Comparison of ENCODE assay signal across 8 mouse cellular contexts in the genomic region with DNA sequence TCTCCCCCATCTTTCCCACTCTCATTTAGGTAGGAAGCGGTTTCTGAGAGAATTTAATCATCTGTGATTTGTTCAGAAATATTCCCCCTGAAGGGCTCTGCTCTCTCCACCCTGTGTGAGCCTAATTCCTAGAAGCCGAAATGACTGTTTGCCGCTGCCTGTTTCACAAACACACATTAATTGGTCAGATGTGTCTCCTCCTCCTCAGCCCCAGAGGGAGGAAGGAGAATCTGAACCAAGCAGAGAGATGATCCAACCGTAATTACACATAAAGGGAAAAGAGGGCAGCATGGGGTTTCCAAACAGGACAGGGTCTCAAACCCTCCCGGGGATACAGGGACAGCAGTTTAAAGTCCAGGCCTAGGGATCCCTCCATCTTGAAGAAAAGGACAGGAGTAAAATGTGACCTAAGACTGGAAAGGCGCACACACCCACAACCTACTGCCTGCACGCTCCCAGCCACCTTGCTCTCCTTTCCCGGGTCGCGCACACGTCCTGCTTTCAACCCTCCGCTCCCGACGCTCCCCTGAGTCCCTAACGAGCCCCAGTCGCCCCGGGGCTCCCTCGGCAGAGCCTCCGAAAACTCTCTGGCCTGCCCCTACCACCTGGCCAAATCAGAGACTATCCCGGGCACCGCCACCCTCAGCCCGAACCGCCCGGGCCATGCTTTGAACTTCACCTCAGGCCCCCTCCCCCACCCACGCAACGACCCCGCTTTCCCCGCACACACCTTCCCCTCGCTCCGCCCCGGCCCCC. TPM values are rescaled to one million over a fixed set of nuclear protein-coding genes. Genes with fewer than 3 reads are reported as not detected.
DNase-seq lines count a peak whose midpoint lies in the region; ATAC-seq and TF ChIP-seq lines count a peak whose summit lies in the region.

No protein-coding gene starts in this region.

- H3K4me2 ChIP-seq in embryonic facial prominence, embryonic 15.5 days (replicated peaks), result peak overlapping the region; percentile 65
- peak overlapping the region; percentile 82 for H3K4me2 ChIP-seq in heart, embryonic 13.5 days
- H3K4me2 ChIP-seq in kidney, embryonic 16.5 days (replicated peaks; ENCODE audit: low read depth, low read length), result peak overlapping the region; percentile 82
- peak overlapping the region; percentile 80 for H3K4me2 ChIP-seq in liver, embryonic 16.5 days (ENCODE audit: low read depth, low read length)
- H3K4me2 ChIP-seq in neural tube, embryonic 12.5 days (replicated peaks), result peak overlapping the region; percentile 69

- no peak for TF ChIP-seq CTCF in ES-Bruce4 (IDR thresholded peaks at IDR 0.05; ENCODE audit: low read depth, low read length)
- TF ChIP-seq CTCF in bone marrow macrophage, adult 2 months (IDR thresholded peaks at IDR 0.05; ENCODE audit: low read depth, low read length), result no peak

- peak; percentile 38 to 49 for DNase-seq in thymus, adult 18-20 months

- no peaks in the 10 kb centered on the region for H3K27me3 ChIP-seq in ES-Bruce4 (ENCODE audit: control insufficient read depth, insufficient read depth, low read length, poor library complexity, severe bottlenecking)
- H3K27me3 ChIP-seq in embryonic facial prominence, embryonic 15.5 days, result no peaks in the 10 kb centered on the region
- no peaks in the 10 kb centered on the region for H3K27me3 ChIP-seq in heart, embryonic 13.5 days (replicated peaks)
- no peaks in the 10 kb centered on the region for H3K27me3 ChIP-seq in kidney, embryonic 16.5 days (ENCODE audit: insufficient read depth, low read length)
- H3K27me3 ChIP-seq in liver, embryonic 16.5 days (ENCODE audit: control insufficient read depth, insufficient read depth, low read depth, low read length), result no peaks in the 10 kb centered on the region
- no peaks in the 10 kb centered on the region; the same call in 1 of the 2 replicates for H3K27me3 ChIP-seq in neural tube, embryonic 12.5 days (replicated peaks)

- TF ChIP-seq EP300 in ES-Bruce4 (IDR thresholded peaks at IDR 0.05; ENCODE audit: insufficient read depth, low read depth, low read length), result no peak

- H3K4me3 ChIP-seq in ES-Bruce4 (ENCODE audit: low read depth, low read length), result peak overlapping the region; percentile 88
- peak overlapping the region; percentile 61 for H3K4me3 ChIP-seq in bone marrow macrophage, adult 2 months (ENCODE audit: insufficient read depth, low read length)
- H3K4me3 ChIP-seq in embryonic facial prominence, embryonic 15.5 days (replicated peaks), result peak overlapping the region; percentile 86
- peak overlapping the region; percentile 85 for H3K4me3 ChIP-seq in heart, embryonic 13.5 days
- peak overlapping the region; percentile 90 for H3K4me3 ChIP-seq in kidney, embryonic 16.5 days (ENCODE audit: low read length)
- H3K4me3 ChIP-seq in liver, embryonic 16.5 days (ENCODE audit: low read depth, low read length), result peak overlapping the region; percentile 88
- H3K4me3 ChIP-seq in neural tube, embryonic 12.5 days, result peak overlapping the region; percentile 95

- no peak for TF ChIP-seq POLR2A in ES-Bruce4 (IDR thresholded peaks at IDR 0.05; ENCODE audit: insufficient read depth, low read length)
- TF ChIP-seq POLR2A in bone marrow macrophage, adult 2 months (IDR thresholded peaks at IDR 0.05; ENCODE audit: borderline replicate concordance, low read depth, low read length), result no peak

- under 1% methylated on average over 26 of the region's 31 CpGs for WGBS in embryonic facial prominence, embryonic 15.5 days
- 1% methylated on average over 29 of the region's 31 CpGs for WGBS in heart, embryonic 13.5 days
- 2% methylated on average over 27 of the region's 31 CpGs for WGBS in kidney, embryonic 16.5 days
- WGBS in liver, embryonic 16.5 days (ENCODE audit: insufficient replicate concordance), result under 1% methylated on average over 26 of the region's 31 CpGs
- WGBS in neural tube, embryonic 12.5 days, result 0% methylated on average over 26 of the region's 31 CpGs

- H3K9ac ChIP-seq in ES-Bruce4 (ENCODE audit: low read depth, poor library complexity, severe bottlenecking), result peak overlapping the region; percentile 97
- peak overlapping the region; percentile 82 for H3K9ac ChIP-seq in embryonic facial prominence, embryonic 15.5 days
- peak overlapping the region; percentile 98 for H3K9ac ChIP-seq in heart, embryonic 13.5 days
- peak overlapping the region; percentile 98 for H3K9ac ChIP-seq in kidney, embryonic 16.5 days (replicated peaks; ENCODE audit: low read length)
- H3K9ac ChIP-seq in liver, embryonic 16.5 days (ENCODE audit: low read depth, low read length), result peak overlapping the region; percentile 88
- peak overlapping the region; percentile 97 for H3K9ac ChIP-seq in neural tube, embryonic 12.5 days

- no peaks in the 10 kb centered on the region for H3K9me3 ChIP-seq in ES-Bruce4 (replicated peaks; ENCODE audit: control insufficient read depth, insufficient read depth, low read length, poor library complexity, severe bottlenecking)
- no peaks in the 10 kb centered on the region for H3K9me3 ChIP-seq in embryonic facial prominence, embryonic 15.5 days (replicated peaks)
- no peaks in the 10 kb centered on the region for H3K9me3 ChIP-seq in heart, embryonic 13.5 days
- no peaks in the 10 kb centered on the region for H3K9me3 ChIP-seq in kidney, embryonic 16.5 days (ENCODE audit: low read length)
- H3K9me3 ChIP-seq in liver, embryonic 16.5 days (replicated peaks; ENCODE audit: control insufficient read depth, low read length), result no peaks in the 10 kb centered on the region
- no peaks in the 10 kb centered on the region for H3K9me3 ChIP-seq in neural tube, embryonic 12.5 days

- peaks cover 5% of the 10 kb centered on the region for H3K4me1 ChIP-seq in ES-Bruce4 (ENCODE audit: control insufficient read depth, insufficient read depth, low read length)
- peaks cover 38% of the 10 kb centered on the region for H3K4me1 ChIP-seq in bone marrow macrophage, adult 2 months (ENCODE audit: control insufficient read depth, insufficient read depth, low read length)
- peaks cover 38% of the 10 kb centered on the region for H3K4me1 ChIP-seq in embryonic facial prominence, embryonic 15.5 days
- H3K4me1 ChIP-seq in heart, embryonic 13.5 days, result peaks cover 68% of the 10 kb centered on the region
- peaks cover 42% of the 10 kb centered on the region for H3K4me1 ChIP-seq in kidney, embryonic 16.5 days (ENCODE audit: insufficient read depth, low read length)
- peaks cover 51% of the 10 kb centered on the region for H3K4me1 ChIP-seq in liver, embryonic 16.5 days (ENCODE audit: control insufficient read depth, low read depth, low read length)
- peaks cover 45% of the 10 kb centered on the region for H3K4me1 ChIP-seq in neural tube, embryonic 12.5 days

- H3K27ac ChIP-seq in ES-Bruce4 (ENCODE audit: insufficient read depth, low read length), result peak overlapping the region; percentile 92
- peak overlapping the region; percentile 24; the same call in 1 of the 2 replicates for H3K27ac ChIP-seq in bone marrow macrophage, adult 2 months (ENCODE audit: insufficient read depth, low read depth, low read length)
- H3K27ac ChIP-seq in embryonic facial prominence, embryonic 15.5 days (replicated peaks), result peak overlapping the region; percentile 98
- peak overlapping the region; percentile 99 for H3K27ac ChIP-seq in heart, embryonic 13.5 days (replicated peaks)
- peak overlapping the region; percentile 99 for H3K27ac ChIP-seq in kidney, embryonic 16.5 days (ENCODE audit: low read length)
- peak overlapping the region; percentile 94 for H3K27ac ChIP-seq in liver, embryonic 16.5 days (ENCODE audit: low read length)
- peak overlapping the region; percentile 96 for H3K27ac ChIP-seq in neural tube, embryonic 12.5 days

- peak; percentile 55 for ATAC-seq in embryonic facial prominence, embryonic 15.5 days (ENCODE audit: insufficient number of reproducible peaks, low FRiP score, low TSS enrichment, low read depth)
- ATAC-seq in heart, embryonic 13.5 days (ENCODE audit: extremely low read depth, insufficient number of reproducible peaks, low FRiP score, low TSS enrichment), result peak; percentile 43; the same call in 1 of the 2 replicates
- peak; percentile 60 for ATAC-seq in kidney, embryonic 16.5 days (ENCODE audit: low FRiP score, low TSS enrichment)
- ATAC-seq in liver, embryonic 16.5 days (ENCODE audit: low read depth), result peak; percentile 40
- ATAC-seq in neural tube, embryonic 12.5 days (ENCODE audit: low FRiP score, low read depth), result peak; percentile 62

- H3K36me3 ChIP-seq in ES-Bruce4 (ENCODE audit: control insufficient read depth, insufficient read depth, low read length, poor library complexity, severe bottlenecking), result no peaks in the 10 kb centered on the region
- no peaks in the 10 kb centered on the region for H3K36me3 ChIP-seq in embryonic facial prominence, embryonic 15.5 days
- peaks cover 2% of the 10 kb centered on the region for H3K36me3 ChIP-seq in heart, embryonic 13.5 days
- no peaks in the 10 kb centered on the region for H3K36me3 ChIP-seq in kidney, embryonic 16.5 days (ENCODE audit: insufficient read depth, low read length)
- H3K36me3 ChIP-seq in liver, embryonic 16.5 days (ENCODE audit: control insufficient read depth, insufficient read depth), result no peaks in the 10 kb centered on the region
- H3K36me3 ChIP-seq in neural tube, embryonic 12.5 days, result no peaks in the 10 kb centered on the region

RNA-seq across cellular contexts. Expression of a gene that starts 0.6 kb away (rescaled TPM):
- polyA plus RNA-seq in ES-Bruce4 (2011; ENCODE audit: insufficient read depth, insufficient read length, low read depth, missing spikeins), result 47.0 and 48.8 TPM in 2 replicates
- polyA plus RNA-seq in bone marrow macrophage, adult 2 months (2012; ENCODE audit: insufficient read depth, insufficient read length, missing spikeins), result 8.8 and 10.9 TPM in 2 replicates
- polyA plus RNA-seq in embryonic facial prominence, embryonic 15.5 days (2015; fragmentation: Nextera tagmentation; extraction: Ambion mirVana), result 7.9 and 8.5 TPM in 2 replicates
- 4.9 and 5.9 TPM in 2 replicates for polyA plus RNA-seq in heart, embryonic 13.5 days (2015; fragmentation: Nextera tagmentation; extraction: Ambion mirVana)
- polyA plus RNA-seq in kidney, embryonic 16.5 days (2015; fragmentation: Nextera tagmentation; extraction: Ambion mirVana), result 4.8 and 6.4 TPM in 2 replicates
- polyA plus RNA-seq in liver, embryonic 16.5 days (2015; fragmentation: Nextera tagmentation; extraction: Ambion mirVana), result 1.4 and 1.7 TPM in 2 replicates
- polyA plus RNA-seq in neural tube, embryonic 12.5 days (2016; fragmentation: Nextera tagmentation; extraction: Ambion mirVana), result 12.1 and 12.8 TPM in 2 replicates

Comparison
In these comparisons a context has a peak if more than half of its experiments do, and no peak if none do; other contexts are left out.
1. Peak in every context shown above with its lines: DNase-seq, ATAC-seq, H3K4me3 ChIP-seq and H3K27ac ChIP-seq.
2. H3K27ac ChIP-seq: peak in every context shown above with its lines; median percentile 99 in heart, embryonic 13.5 days; 99 in kidney, embryonic 16.5 days; 98 in embryonic facial prominence, embryonic 15.5 days; 96 in neural tube, embryonic 12.5 days; 94 in liver, embryonic 16.5 days; 92 in ES-Bruce4; 24 in bone marrow macrophage, adult 2 months.